Mouse (Mus musculus) liver, embryonic 14.5 days (tissue): ENCODE data around the gene Tirap. TPM values are rescaled to one million over a fixed set of nuclear protein-coding genes. Genes with fewer than 3 reads are reported as not detected.

Experiments used
- ATAC-seq: fragments of 200-750 bp; cut with Nextera tagmentation; 2 replicates; pipeline ENCODE4 v1.8.0; 2017; ENCODE audit warnings: moderate number of reproducible peaks, mild to moderate bottlenecking, moderate library complexity; ENCODE audit not compliant: insufficient read depth
- DNase-seq, 3 experiments: peaks; one replicate each; pipeline ENCODE4 v3.0.0-alpha.2; 2012 to 2013; ENCODE audit warnings: low read depth in 3 of 3, low spot score in 3 of 3
- H3K27ac ChIP-seq: fragments of 300-500 bp; sonication (generic); 2 replicates; pipeline ENCODE4 v1.5.1; 2014; ENCODE audit warnings: moderate library complexity, mild to moderate bottlenecking, control low read depth, inconsistent platforms
- H3K27me3 ChIP-seq: fragments of 300-500 bp; sonication (generic); 2 replicates; pipeline ENCODE4 v1.6.1; 2014; ENCODE audit warnings: mild to moderate bottlenecking, low read length, moderate library complexity; ENCODE audit not compliant: control insufficient read depth, insufficient read depth
- H3K36me3 ChIP-seq: fragments of 300-500 bp; sonication (generic); replicated peaks from 2 replicates; pipeline ENCODE4 v1.6.1; 2014; ENCODE audit warnings: low read depth; ENCODE audit not compliant: control insufficient read depth, insufficient read depth
- H3K4me1 ChIP-seq, 2 experiments: fragments of 200-500 bp in 1 of 2; fragments of 300-500 bp in 1 of 2; sonication (generic) in 1 of 2; replicated peaks; 2 replicates each; pipeline ENCODE4 v1.6.1; 2012 to 2014; ENCODE audit warnings: antibody characterized with exemption in 1 of 2, inconsistent platforms in 1 of 2, low read length in 1 of 2; ENCODE audit not compliant: control insufficient read depth in 2 of 2, insufficient read depth in 2 of 2
- H3K4me2 ChIP-seq: fragments of 300-500 bp; sonication (generic); 2 replicates; pipeline ENCODE4 v1.6.1; 2014; ENCODE audit warnings: low read depth, mild to moderate bottlenecking, control low read depth, moderate library complexity
- H3K4me3 ChIP-seq, 2 experiments: fragments of 200-500 bp in 1 of 2; fragments of 300-500 bp in 1 of 2; sonication (generic) in 1 of 2; 2 replicates each; pipeline ENCODE4 v1.5.1; 2012 to 2014; ENCODE audit warnings: low read depth in 2 of 2, low read length in 2 of 2, mild to moderate bottlenecking in 2 of 2, control low read depth in 1 of 2, inconsistent platforms in 1 of 2, moderate library complexity in 1 of 2; ENCODE audit not compliant: insufficient read depth in 1 of 2
- H3K9ac ChIP-seq: fragments of 300-500 bp; sonication (generic); replicated peaks from 2 replicates; pipeline ENCODE4 v1.6.1; 2014; ENCODE audit warnings: mild to moderate bottlenecking, control low read depth, moderate library complexity
- H3K9me3 ChIP-seq: fragments of 300-500 bp; sonication (generic); 2 replicates; pipeline ENCODE4 v1.6.1; 2016; ENCODE audit warnings: low read length, mixed read lengths; ENCODE audit not compliant: control insufficient read depth
- CTCF ChIP-seq: IDR thresholded peaks from 2 replicates; pipeline ENCODE4 v1.5.1; 2016; ENCODE audit warnings: antibody characterized with exemption, low read depth, control low read depth
- EP300 ChIP-seq: IDR thresholded peaks from 2 replicates; pipeline ENCODE4 v1.6.1; 2016; ENCODE audit warnings: antibody characterized with exemption, low read depth
- WGBS: fragments of 180-500 bp; shearing (Covaris S2); extraction: QIAGEN DNeasy Blood & Tissue Kit; methylation state at CpG from one replicate; pipeline ENCODE4 v1.1.7; 2014; ENCODE audit not compliant: insufficient replicate concordance; 5-methylcytosine and 5-hydroxymethylcytosine counted together
- polyA plus RNA-seq, 2 experiments: library from polyadenylated mRNA; depleted of rRNA in 1 of 2; stranded (reverse) in 1 of 2; unstranded in 1 of 2; fragments of >200 nt; fragmentation: Nextera tagmentation in 1 of 2; extraction: Ambion mirVana in 1 of 2; gene quantifications; 2 replicates each; pipeline versions ENCODE4 v1.2.1 to v1.2.3; 2012 to 2014

Gene Tirap
- polyA plus RNA-seq, 2 experiments: 3.2 to 4.9 TPM

DNA sequence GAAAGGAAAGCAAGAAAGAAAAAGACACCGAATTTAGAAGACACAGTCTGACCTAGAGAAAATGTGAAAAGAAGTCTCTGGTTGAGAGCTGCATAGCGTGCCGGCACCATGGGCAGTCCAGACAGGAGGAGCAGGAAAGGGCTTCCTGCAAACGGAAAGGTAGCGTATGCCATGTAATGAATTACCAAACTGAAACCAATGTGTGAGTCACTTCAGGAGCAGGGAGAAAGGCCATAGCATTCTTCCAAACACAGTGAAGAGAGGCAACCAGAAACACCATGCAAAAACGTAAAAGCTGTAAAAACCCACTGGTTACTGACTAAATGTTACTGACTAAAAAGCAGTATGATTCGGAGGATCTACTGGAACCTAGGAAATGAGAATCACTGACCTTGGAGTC is 38.4 kb downstream of the Tirap start:
- H3K4me3 ChIP-seq: no peak overlapping the region
- 80% methylated on average over 7 of the region's 7 CpGs for WGBS

GRCm38 (mm10) chr9:35160662-35161061 is 39.4 kb downstream of the Tirap start:
- Histone ChIP-seq H3K27ac (no peak overlapping the region), H3K9ac (no peak overlapping the region), H3K4me1 (peaks cover 0 to 4% of the 10 kb centered on the region in 2 experiments; a peak in 1 of 4 replicates), H3K36me3 (no peaks in the 10 kb centered on the region; the same call in none of the 2 replicates), H3K9me3 (no peaks in the 10 kb centered on the region), H3K27me3 (no peaks in the 10 kb centered on the region), H3K4me2 (no peak overlapping the region), H3K4me3 (no peak overlapping the region)
- 75% methylated on average over 2 of the region's 2 CpGs for whole genome bisulfite sequencing
- TF ChIP-seq CTCF (no peak), EP300 (no peak)
- no peak for DNase-seq
- no peak for ATAC-seq

More for the DNA sequence above, 38.4 kb downstream of the Tirap start:
- H3K36me3 ChIP-seq: no peaks in the 10 kb centered on the region; the same call in none of the 2 replicates
- ATAC-seq (no peak), DNase-seq (no peak)
- H3K4me1 ChIP-seq: peaks cover 0 to 4% of the 10 kb centered on the region in 2 experiments; a peak in 1 of 4 replicates
- H3K9me3 ChIP-seq: no peaks in the 10 kb centered on the region
- H3K9ac ChIP-seq: no peak overlapping the region
- H3K27me3 ChIP-seq: no peaks in the 10 kb centered on the region
- H3K27ac ChIP-seq: no peak overlapping the region
- TF ChIP-seq CTCF (no peak), EP300 (no peak)
- no peak overlapping the region for H3K4me2 ChIP-seq

DNA sequence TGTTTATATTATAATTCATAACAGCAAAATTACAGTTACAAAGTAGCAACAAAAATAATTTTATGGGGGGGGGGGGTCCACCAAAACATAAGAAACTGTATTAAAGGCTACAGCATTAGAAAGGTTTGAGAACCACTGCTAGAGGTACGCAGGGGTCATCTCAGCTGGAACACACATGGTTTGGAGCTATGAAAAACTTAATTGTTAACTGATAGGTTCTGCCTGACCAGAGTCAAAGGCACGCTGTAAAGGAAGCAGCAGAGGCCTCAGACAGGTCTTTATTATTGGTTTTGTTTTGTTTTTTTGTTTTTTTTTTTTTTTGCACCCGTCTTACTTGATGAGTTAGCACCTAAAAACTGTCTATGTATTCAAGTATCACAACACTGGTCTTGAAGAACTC is 41.6 kb downstream of the Tirap start:
- 71% methylated on average over 3 of the region's 3 CpGs for WGBS
- ATAC-seq: no peak
- H3K27me3 ChIP-seq: no peaks in the 10 kb centered on the region

GRCm38 (mm10) chr9:35156862-35157261 is 43.2 kb downstream of the Tirap start:
- WGBS: 74% methylated on average over 4 of the region's 4 CpGs
- Histone ChIP-seq H3K9ac (no peak overlapping the region), H3K27ac (no peak overlapping the region)

More for the DNA sequence above, 41.6 kb downstream of the Tirap start:
- H3K36me3 ChIP-seq: no peaks in the 10 kb centered on the region; the same call in 1 of the 2 replicates
- H3K9me3 ChIP-seq: no peaks in the 10 kb centered on the region
- no peak overlapping the region for H3K27ac ChIP-seq
- 0 out of 4 replicates have a peak, but pooled peaks cover 0 to 2% of the 10 kb centered on the region in 2 experiments for H3K4me1 ChIP-seq
- H3K4me3 ChIP-seq: no peak overlapping the region
- TF ChIP-seq EP300 (no peak), CTCF (no peak)
- H3K4me2 ChIP-seq: no peak overlapping the region
- DNase-seq: no peak
- no peak overlapping the region for H3K9ac ChIP-seq

DNA sequence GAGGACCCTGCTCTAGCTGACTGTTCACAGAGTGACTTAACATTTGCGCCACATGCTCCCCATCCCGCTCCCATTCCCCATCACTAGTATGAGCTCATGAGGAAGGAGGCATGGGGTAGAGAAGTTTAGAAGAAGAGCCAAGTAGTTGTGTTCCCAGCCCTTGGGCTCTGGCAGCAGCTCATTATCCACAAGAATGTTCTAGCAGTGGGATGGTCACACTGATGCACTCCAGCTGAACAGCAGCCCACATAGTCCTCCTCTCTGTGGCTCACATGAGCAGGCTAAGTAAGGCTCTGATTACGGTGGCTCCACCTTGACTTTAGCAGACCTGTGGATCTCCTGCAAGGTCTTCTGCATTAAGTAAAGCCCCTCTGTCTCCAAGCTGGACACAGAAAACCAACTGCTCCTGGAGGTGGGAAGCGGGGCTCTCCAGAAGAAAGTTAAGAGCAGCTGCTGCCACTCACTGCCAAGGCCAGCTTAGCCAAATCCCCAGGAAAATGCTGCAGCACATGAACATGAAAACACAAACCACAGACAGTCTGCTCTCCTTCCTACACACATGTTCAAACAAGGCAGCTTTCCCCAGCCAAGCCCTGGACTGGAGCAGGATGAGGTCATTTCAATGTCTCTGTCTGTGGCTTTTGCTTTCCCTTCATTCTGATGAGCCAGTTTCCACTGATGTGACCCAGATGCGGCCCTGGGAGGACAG is 43.9 kb downstream of the Tirap start:
- DNase-seq: no peak
- Histone ChIP-seq H3K4me2 (no peak overlapping the region), H3K4me3 (no peak overlapping the region), H3K27me3 (no peaks in the 10 kb centered on the region), H3K27ac (no peak overlapping the region), H3K9ac (no peak overlapping the region), H3K9me3 (no peaks in the 10 kb centered on the region), H3K4me1 (0 out of 4 replicates have a peak, but pooled peaks cover 0 to 2% of the 10 kb centered on the region in 2 experiments), H3K36me3 (no peaks in the 10 kb centered on the region)
- 78% methylated on average over 5 of the region's 5 CpGs for WGBS
- no peak for TF ChIP-seq EP300
- no peak for TF ChIP-seq CTCF
- ATAC-seq: no peak

More at GRCm38 (mm10) chr9:35156862-35157261, 43.2 kb downstream of the Tirap start:
- TF ChIP-seq EP300 (no peak), CTCF (no peak)
- Histone ChIP-seq H3K4me1 (0 out of 4 replicates have a peak, but pooled peaks cover 0 to 2% of the 10 kb centered on the region in 2 experiments), H3K4me3 (no peak overlapping the region), H3K27me3 (no peaks in the 10 kb centered on the region), H3K36me3 (no peaks in the 10 kb centered on the region), H3K9me3 (no peaks in the 10 kb centered on the region), H3K4me2 (no peak overlapping the region)
- DNase-seq (no peak), ATAC-seq (no peak)
